Mouse (Mus musculus) neural tube, postnatal 0 days (tissue): Measurements from ENCODE around the gene Hoxc5. TPM values are rescaled to one million over a fixed set of nuclear protein-coding genes. Genes with fewer than 3 reads are reported as not detected.
A peak's percentile ranks its signal among the peaks of the same experiment; 100 is the strongest.

Experiments used
- microRNA counts: library from miRNA; unstranded; fragments of <30 nt; microRNA quantifications from one replicate; lab custom pipeline; 2015
- microRNA-seq: library from miRNA; unstranded; fragments of <30 nt; microRNA quantifications from one replicate; pipeline ENCODE4, GENCODE M21; 2016
- polyA plus RNA-seq: library from polyadenylated mRNA; unstranded; fragments of >200 nt; fragmentation: Nextera tagmentation; extraction: Ambion mirVana; gene quantifications from 2 replicates; pipeline ENCODE4 v1.2.1, GENCODE M21; 2015

The Hoxc5 gene
- 2.0 and 9.5 TPM in 2 replicates for polyA plus RNA-seq

GRCm38 (mm10) chr15:102967312-102967510, at the start of gene Hoxc5:
TSS of gene Hoxc5 (plus strand) at chr15:102967443.

GRCm38 (mm10) chr15:102921053-102922011, 45.9 kb upstream of the Hoxc5 start, which contains the start of gene Hoxc13:
TSS of gene Hoxc13 (plus strand) at chr15:102921103.

GRCm38 (mm10) chr15:102936279-102936972, 30.8 kb upstream of the Hoxc5 start, which contains the start of gene Hoxc12:
TSS of gene Hoxc12 (plus strand) at chr15:102936757.

GRCm38 (mm10) chr15:102954192-102955006, 12.8 kb upstream of the Hoxc5 start, which contains the start of gene Hoxc11:
TSS of gene Hoxc11 (plus strand) at chr15:102954427.

GRCm38 (mm10) chr15:102966776-102967311, 399 bp upstream of the Hoxc5 start, which contains the start of gene Hoxc10:
TSS of gene Hoxc10 (plus strand) at chr15:102966796.

GRCm38 (mm10) chr15:102976171-102976570, 8.9 kb downstream of the Hoxc5 start, which contains the start of gene Hoxc9:
TSS of gene Hoxc9 (plus strand) at chr15:102976439.

GRCm38 (mm10) chr15:102990461-102991397, 23.5 kb downstream of the Hoxc5 start, which contains the start of gene Hoxc8:
TSS of gene Hoxc8 (plus strand) at chr15:102990607.

GRCm38 (mm10) chr15:102997939-102998355, 30.7 kb downstream of the Hoxc5 start, which contains the start of gene Hoxc6:
TSS of gene Hoxc6 (plus strand) at chr15:102998257.

GRCm38 (mm10) chr15:103018636-103019035, 51.4 kb downstream of the Hoxc5 start, which contains the start of gene Hoxc4:
TSS of gene Hoxc4 (plus strand) at chr15:103018934.

MicroRNAs within 50 kb of the gene (microRNA counts, 519-probe panel; counts per million panel counts)
- microRNA mmu-miR-615-3p (lab: Ali Mortazavi, UCI) = 3,343 counts per million, percentile 21 among the panel's probes with 10 or more counts
- microRNA mmu-miR-615-5p (lab: Ali Mortazavi, UCI) = 40.5 counts per million

Small RNA genes within 50 kb of the gene (microRNA-seq; reads per million reads assigned to microRNA genes)
- gene Mir196a-2 = 1,169 reads per million, percentile 76 among the genes with 10 or more reads in this experiment
- gene Mir615 = 4,961 reads per million, percentile 91 among the genes with 10 or more reads in this experiment

Other genes starting within 250 kb of the Hoxc5 start
- gene Calcoco1, start 245.3 kb upstream of the Hoxc5 start, polyA plus RNA-seq = 19.3 and 24.4 TPM in 2 replicates
- 0.18 and 3.5 TPM in 2 replicates for gene Hoxc13, start 46.3 kb upstream of the Hoxc5 start, polyA plus RNA-seq
- 4.4 and 20.1 TPM in 2 replicates for gene Hoxc12, start 30.7 kb upstream of the Hoxc5 start, polyA plus RNA-seq
- gene Hoxc11, start 13.0 kb upstream of the Hoxc5 start, polyA plus RNA-seq = 2.2 and 6.3 TPM in 2 replicates
- 50.8 and 93.8 TPM in 2 replicates for gene Hoxc10, start 647 bp upstream of the Hoxc5 start, polyA plus RNA-seq
- gene Hoxc9, start 9.0 kb downstream of the Hoxc5 start, polyA plus RNA-seq = 25.1 and 28.0 TPM in 2 replicates
- 27.7 and 63.8 TPM in 2 replicates for gene Hoxc8, start 23.2 kb downstream of the Hoxc5 start, polyA plus RNA-seq
- 12.5 and 22.4 TPM in 2 replicates for gene Hoxc6, start 30.8 kb downstream of the Hoxc5 start, polyA plus RNA-seq
- gene Hoxc4, start 51.5 kb downstream of the Hoxc5 start, polyA plus RNA-seq = 10.9 and 19.8 TPM in 2 replicates
- gene Smug1, start 199.6 kb downstream of the Hoxc5 start, polyA plus RNA-seq = 9.8 and 10.9 TPM in 2 replicates